Mouse (Mus musculus) retina, embryonic 14.5 days (tissue): ENCODE measurements around the gene Smarcd1.

Experiments used
- DNase-seq: peaks from one replicate; pipeline ENCODE4 v3.0.0-alpha.2; 2015; ENCODE audit warnings: low spot score

Smarcd1 gene

DNA sequence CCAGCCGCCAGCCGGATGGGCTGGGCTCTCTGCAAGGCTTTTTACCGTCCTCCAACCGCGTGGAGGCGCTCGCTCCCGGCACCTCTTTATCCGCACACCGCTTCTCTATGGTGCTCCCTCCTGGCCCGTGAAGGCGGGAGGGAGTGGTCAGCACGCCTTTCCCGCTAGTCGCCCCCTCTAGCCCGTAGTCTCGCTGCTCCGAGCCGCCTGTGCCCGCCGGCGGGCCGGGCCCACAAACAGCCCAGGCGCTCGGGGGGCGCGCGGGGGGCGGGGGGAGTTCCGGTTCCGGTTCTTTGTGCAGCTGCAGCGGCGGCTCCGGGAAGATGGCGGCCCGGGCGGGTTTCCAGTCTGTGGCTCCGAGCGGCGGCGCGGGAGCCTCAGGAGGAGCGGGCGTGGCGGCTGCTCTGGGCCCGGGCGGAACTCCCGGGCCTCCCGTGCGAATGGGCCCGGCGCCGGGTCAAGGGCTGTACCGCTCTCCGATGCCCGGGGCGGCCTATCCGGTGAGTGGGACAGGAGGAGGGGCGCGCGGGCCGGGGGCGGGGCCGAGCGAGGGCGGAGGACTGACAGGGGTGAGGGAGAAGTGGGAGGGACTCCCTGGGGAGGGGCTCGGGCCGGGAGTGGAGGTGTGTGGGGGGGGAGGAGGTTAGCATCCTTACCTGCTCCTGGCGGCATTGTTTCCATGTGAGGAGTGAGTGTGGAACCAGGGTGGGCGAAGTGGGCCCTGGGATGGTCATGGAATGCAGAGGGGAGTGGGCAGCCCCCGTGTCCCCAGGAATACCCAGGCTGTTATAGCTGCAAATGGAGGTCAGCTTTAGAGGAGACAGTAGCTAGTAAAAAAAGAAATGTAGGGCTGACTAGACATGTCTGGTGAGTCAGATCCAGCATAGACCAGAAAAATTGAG, at the start of gene Smarcd1:
TSS of gene Smarcd1 (plus strand) at position 131 of the 902 bp plus-strand sequence.
- DNase-seq: peak; percentile 97

DNA sequence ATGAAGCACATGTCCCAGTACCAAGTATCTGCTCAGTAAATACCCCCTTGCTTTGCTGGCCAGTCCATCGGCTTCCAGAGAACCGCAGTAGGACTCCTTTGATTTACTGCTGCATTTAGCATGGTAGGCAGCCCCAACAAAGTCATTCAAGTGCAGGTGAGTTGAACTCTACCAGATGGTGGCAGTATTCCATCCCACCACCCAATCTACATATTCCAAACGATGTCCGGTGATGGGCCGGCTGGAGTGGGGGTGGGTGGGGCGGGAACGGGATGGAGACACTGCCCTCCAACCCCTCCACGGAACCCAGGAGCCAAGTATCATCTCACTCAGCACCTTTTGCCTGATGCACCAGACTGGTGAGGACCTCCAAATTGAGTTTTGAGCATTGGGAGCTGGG, 48.6 kb upstream of the Smarcd1 start:
- DNase-seq: peak; percentile 58

DNA sequence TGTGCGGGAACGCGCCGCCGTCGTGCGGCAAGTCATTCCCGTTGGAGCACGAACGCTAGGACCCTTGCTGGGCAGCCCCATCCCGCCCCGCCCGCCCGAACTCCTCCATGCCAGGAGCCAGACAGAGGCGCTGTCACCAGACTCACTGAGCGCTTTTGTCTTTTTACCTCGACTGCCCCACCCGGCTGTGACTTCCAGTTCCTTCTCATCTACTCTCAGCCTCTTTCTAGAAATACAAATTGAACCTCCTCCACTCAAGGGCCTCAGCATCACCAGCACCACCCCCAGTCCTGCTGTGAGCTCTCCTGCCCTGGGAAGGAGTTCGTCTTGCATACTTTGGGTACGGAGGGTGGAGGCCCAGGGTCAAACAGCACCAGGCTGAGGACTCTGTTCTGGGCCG, 48.1 kb upstream of the Smarcd1 start:
- DNase-seq: no peak

DNA sequence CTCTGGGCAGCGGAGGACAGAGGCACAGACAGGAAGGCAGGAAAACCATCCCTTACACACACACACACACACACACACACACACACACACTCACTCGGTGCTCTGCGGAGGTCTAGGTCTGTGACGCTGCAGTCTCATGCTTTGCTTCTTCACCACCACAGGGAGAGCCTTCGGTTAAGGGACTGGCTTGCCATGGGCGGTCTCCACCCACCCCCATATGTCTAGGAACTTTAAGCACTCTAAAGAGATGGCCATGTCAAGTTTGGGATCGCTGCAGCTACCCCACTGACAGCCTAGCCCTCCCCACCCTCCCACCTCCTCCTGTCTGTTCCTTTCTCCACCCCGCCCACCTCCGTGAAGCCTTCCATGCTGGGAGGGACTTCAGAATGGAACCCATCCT, 46.0 kb upstream of the Smarcd1 start:
- DNase-seq: no peak

DNA sequence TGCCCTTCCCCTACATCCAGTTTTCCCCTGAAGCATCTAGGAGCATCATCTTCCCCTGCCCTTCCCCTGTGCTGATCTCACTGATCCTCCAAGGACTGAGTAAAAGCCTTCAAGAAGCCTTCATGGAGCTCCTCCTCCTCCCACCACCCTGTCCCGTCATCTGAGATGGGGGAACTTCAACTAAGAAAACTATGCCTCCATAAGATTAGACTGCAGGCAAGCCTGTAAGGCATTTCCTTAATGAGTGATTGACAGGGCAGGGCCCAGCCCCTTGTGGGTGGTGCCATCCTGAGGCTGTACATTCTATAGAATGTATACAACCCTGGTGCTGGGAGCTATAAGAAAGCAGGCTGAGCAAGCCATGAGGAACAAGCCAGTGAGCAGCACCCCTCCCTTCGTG, 43.5 kb upstream of the Smarcd1 start:
- no peak for DNase-seq

DNA sequence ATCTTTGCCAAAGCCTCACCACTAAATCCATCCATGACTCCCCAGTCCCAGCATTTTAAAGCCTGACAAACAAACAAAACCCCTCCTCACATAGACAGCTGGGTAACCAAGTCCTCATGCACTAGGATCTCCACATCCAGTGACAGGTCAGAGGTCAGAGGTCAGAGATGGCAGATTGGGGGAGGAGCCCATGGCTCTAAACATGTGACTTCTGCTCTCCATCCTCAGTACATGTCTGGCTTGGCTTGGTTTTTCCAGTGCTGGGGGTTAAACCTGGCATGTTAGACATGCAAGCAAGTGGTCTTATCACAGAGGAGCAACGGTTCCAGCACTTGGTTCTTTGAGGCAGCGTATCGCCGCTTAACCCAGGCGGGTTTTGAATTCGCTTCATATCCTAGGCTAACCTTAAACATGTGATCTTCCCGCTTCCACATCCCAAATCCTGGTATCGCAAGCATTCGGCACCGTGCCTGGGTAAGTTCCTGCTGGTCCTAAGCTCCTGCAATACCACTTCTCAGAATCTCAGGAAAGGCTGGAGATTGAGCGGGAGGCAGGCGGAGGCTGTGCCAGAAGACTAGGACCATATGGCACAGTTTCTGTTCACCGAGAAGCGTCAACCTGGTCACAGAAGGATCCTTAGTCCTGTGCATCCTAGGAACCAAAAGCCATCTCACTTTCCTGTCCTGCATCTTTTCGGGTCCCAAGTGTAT, 40.7 kb upstream of the Smarcd1 start:
- no peak for DNase-seq

DNA sequence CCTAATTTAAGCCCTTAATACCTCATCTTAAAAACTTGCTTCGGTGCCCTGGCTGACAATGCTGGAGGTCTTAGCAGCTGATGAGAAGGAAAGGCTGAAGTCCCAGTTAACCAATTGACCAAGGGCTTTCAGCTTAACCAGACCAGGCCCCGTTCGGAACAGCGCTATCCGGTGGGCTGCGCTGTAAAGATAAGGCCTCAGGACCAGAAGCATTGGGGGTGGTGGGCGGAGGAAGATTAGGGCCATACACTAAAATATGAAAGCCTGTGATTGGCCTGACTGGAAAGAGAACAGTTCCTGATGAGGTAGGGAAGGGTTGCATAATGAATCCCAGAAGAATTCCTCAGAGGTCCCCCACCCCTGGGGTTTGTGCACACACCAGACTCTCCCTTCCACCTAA, 39.6 kb upstream of the Smarcd1 start:
- no peak for DNase-seq

DNA sequence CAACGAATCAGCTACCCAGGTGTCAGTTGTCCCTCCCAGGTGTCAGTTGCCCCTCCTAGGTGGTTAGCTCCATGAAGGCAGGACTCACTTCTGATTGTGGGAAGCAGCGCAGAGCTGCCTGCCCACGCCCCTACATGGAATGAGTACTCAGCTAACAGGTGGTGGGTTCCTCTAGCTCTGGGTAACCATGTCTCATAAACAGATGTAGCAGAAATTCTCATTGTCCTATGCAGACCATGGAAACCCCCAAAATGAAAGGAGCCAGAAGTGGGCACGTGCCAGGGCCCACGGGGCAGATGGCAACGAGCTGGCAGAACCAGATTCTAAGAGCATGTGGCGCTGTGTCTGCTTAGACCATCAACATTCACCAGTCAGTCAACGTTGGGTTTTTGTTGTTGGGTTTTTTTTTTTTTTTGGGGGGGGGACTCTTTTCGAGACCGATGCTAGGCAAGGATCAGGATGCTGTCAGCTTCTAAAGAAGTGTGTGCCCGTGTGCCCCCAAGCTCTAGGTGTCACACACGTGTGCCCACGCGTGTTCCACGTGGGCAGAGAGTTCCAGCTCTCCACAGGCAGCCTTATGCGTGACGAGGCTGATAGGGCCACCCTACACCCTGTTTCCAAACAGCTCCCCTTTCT, 37.8 kb upstream of the Smarcd1 start:
- no peak for DNase-seq

DNA sequence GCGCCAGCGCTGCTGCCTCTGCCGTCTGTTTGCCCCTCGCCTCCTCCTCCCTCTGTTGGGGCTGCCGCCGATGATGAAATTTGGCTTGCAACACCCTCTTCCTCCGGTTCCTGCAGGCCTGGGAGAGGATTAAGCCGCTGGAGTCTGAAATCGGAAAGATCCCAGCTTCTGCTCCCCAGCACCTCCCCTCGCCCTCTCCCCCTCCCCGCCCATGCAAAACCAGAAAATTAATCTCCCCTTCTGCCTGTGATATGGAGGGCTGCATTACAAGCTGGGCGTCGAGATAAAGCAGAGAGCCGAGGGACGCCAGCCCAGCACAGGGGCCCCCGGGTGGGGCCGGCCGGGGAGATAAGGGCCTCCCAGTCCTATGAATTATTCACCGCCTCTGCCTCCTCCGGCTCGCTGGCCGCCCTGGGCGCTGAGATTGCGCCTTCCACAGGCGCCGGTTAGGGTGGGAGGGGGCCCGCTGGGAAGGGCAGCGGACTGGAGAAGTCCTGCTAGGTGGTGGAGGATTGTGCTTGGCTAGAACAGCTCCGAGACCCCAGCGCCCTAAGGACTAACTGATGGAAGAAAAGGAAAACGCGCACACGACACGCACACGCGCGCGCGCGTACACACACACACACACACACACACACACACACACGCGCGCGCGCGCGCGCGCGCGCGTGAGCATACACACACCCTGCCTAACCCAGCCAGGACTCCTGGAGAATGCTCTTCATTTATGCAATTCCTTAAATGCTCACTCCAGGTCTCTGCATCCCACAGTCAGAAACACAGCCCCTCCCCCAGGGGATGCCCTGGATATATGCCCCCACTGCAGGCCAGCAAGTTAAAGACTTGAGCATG, 37.1 kb upstream of the Smarcd1 start:
- peak; percentile 62 for DNase-seq

DNA sequence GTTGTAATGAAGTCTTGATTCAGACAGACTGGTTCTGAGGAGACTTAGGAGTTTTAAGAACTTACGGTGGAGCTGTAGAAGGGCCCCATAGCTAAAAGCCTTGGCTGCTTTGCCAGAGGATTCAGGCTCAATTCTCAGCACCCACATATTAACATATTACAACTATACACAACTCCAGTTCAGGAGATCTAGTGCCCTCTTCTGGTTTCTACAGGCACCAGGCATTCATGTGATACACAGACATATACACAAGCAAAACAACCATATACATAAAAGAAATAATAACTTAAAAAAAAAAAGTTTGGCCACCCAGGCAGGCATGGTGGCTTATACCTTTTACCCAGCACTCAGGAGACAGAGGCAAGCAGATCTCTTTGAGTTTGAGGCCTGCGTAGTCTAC, 34.4 kb upstream of the Smarcd1 start:
- no peak for DNase-seq

DNA sequence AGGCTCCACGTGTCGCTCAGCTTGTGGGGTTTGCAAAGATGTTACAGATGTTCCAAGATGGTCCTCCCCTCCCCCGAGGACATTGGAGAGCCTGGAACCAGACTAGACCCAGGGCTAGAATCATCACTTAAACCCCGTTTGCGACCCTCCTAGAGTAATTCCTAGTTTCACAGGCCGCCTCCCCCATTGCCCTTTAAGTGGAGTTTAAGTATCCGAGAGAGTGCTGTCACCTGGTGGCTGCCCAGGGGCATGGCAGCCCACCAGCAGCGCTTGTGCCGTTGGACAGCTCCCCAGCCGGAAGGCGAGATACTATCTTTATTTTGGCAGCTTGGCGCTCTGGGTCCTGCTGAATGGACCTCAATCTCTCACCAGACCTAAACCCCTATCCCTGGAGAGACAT, 33.0 kb upstream of the Smarcd1 start:
- DNase-seq: peak; percentile 87

DNA sequence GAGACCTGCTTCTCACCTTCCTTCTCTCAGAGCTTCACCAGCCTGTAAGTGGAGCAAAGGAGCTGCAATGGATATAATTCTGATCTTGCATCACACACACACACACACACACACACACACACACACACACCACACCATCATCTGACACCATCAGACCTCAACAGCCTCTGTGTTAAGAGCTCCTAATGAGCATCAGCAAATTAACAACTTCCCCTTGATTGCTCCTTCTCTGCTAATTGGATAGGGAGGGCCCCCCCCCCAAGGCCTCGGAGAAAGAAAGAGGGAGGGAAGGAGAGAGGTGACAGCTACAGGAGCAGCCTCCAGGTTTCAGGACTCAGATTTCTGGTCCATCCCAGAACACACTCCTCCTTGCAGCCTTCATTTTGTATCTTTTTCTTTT, 32.5 kb upstream of the Smarcd1 start:
- no peak for DNase-seq

DNA sequence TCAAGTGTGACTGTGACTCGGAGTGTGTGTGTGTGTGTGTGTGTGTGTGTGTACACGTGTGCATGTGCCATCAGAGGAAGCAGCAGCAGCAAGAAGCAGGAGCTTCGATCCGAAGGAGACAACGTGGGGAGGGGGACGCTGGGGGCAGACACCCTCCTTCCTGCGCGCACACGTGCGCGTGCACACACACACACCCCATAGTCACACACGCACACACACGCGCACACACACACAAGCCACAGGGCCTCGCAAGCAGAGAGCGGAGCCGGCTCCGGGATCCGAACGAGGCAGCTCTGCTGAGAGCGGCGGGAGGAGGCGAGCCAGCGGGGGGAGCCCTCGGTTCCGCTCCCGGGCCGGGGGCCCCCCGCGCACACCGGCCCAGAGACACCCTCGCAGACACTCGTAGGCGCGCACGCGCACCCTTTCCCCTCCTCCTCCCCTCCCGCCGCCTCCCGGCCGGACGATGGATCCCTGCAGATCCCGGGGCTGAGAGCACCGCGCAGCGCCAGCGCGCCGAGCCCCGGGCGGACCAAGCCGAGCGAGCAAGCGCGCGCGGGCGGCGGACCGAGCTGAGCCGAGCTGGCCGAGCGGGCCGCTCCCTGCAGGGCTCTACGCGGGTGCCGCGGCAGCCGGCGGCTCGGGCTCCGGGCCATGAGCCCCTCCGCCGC, 31.6 kb upstream of the Smarcd1 start, which contains the start of gene Asic1:
TSS of gene Asic1 (plus strand) at position 215 of the 668 bp plus-strand sequence.
- peak; percentile 69 for DNase-seq

DNA sequence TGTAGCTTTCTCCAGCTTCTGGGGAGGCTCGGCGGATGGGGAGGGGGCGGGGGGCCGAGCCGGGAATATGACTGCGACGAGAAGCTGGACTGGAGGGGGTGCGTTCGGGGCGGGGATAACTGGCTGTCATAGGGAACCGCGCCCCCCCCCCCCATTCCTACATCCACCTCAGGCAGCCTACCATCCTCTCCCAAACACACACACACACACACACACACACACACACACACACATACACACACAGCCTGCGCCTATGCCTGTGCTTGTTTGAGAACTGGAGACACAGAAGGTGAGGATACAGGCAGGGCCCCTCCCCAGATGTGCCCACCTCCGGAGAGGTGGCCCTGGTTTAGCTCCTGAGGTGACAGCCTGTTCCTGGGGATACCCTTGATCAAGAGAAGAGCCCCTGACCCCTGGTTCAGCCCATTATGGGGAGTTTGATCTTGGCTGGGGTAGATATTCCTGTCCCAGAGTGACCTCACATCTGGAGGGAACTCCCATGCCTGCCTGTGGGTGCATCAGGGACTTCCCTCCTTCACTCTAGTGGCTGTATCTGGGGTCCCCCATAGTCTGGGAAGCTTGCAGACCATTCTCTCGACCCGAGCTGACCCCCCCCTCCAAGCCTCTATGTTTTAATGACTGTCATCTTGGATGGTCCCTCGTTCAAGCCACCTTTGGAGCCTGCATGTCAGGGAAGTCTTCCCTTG, 30.8 kb upstream of the Smarcd1 start:
- no peak for DNase-seq

DNA sequence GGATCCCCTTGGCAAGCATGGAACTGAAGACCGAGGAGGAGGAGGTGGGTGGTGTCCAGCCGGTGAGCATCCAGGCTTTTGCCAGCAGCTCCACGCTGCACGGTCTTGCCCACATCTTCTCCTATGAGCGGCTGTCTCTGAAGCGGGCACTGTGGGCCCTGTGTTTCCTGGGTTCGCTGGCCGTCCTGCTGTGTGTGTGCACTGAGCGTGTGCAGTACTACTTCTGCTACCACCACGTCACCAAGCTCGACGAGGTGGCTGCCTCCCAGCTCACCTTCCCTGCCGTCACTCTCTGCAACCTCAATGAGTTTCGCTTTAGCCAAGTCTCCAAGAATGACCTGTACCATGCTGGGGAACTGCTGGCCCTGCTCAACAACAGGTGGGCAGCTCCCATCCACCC, 30.1 kb upstream of the Smarcd1 start:
- no peak for DNase-seq

DNA sequence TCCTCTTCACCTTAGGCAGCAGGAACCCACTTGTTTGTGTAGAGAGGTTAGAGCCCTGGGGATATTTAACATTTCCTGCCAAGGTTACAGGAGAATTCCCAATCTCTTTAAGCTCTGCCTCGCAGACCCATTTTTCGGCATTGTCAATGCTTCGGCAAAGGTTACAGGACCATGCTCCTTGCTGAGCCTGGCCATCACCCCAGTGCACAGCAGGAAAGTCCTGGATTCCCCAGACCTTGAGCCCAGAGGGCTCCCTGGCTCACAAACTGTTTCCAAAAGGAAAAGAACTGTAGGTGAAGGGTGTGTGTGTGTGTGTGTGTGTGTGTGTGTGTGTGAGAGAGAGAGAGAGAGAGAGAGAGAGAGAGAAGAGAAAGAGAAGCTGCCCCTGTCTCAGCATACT, 27.1 kb upstream of the Smarcd1 start:
- no peak for DNase-seq

DNA sequence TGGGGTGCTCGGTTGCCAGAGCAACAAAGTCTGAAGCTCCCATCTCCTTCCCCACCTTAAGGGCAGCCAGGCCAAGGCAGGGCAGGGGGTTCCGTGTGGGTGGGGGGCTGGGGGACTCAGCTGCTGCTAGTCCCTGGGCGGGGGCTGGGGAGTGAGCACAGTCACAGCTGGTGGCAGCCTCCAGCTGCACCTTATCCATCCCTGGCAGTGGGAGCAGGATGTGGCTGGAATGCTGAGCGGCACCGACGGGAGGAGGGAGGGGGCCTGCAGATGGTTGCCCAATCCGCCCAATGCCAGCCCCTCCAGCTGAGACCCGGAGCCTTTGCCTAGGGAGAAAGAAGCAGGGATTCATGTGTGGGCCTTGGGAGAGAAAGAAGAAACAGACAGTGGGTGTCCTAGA, 24.8 kb upstream of the Smarcd1 start:
- DNase-seq: peak; percentile 27

DNA sequence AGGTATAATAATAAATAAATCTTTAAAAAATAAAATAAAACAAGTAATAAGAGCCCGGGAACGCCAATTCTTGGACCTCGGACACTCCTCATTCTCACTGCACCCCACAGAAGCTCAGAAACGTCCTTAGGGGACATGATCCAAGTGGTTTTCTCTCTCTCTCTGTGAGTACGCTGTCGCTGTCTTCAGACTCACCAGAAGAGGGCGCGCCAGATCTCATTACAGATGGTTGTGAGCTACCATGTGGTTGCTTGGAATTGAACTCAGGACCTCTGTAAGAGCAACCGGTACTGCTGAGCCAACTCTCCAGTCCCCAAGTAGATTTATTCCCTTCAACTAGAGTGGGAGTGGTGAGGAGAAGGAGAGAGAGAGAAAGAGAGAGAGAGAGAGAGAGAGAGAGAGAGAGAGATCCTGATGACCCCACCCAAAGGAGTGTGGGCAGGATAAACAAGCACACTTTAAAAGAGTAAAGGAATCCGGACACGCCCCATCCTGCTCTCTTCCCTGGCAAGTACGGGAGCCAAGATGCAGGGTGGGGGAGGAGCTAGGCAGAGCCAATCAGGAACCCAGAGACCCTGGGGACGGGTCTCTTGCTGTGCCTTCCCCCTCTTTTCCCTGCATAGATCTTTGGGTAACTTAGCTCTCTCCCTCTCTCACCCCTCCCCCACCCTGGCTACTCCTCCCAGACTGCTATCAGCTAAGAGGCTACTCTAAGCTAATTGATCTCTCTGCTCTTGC, 23.7 kb upstream of the Smarcd1 start:
- peak; percentile 55 for DNase-seq

DNA sequence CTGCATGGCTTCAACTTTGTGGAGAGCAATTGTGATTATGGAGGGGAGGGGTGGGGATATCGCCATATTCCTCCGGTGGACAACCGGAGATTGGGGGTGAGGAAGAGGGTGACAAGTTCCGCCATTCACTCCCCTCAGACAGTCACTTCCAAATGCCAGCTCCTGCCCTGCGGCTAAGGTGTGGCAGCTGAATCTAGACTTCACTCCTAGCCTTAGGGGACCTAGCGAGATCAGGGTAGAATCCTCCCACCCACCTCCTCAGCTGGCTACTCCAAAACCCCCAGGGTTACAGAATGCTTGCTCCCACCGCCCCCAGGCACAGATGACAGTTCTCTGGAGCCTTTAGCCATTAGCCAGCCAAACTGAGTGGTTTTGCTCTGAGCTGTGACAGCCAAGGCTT, 22.9 kb upstream of the Smarcd1 start:
- DNase-seq: no peak

DNA sequence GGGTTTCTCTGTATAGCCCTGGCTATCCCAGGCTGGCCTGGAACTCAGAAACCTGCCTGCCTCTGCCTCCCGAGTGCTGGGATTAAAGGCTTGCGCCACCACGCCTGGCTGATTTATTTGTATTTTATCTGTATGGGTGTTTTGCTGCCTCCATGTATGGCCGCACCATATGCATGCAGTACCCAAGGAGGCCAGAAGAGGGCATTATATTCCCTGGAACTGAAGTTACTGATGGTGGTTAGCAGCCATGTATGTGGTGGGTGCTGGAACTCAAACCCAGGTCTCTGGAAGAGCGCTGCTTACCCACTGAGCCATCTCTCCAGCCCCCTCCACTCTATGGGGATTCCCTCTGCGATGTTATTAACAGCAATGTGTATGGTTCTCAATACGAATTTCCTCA, 19.0 kb upstream of the Smarcd1 start:
- DNase-seq: no peak
